ENCODE assay signal across 8 mouse cellular contexts in the genomic region with DNA sequence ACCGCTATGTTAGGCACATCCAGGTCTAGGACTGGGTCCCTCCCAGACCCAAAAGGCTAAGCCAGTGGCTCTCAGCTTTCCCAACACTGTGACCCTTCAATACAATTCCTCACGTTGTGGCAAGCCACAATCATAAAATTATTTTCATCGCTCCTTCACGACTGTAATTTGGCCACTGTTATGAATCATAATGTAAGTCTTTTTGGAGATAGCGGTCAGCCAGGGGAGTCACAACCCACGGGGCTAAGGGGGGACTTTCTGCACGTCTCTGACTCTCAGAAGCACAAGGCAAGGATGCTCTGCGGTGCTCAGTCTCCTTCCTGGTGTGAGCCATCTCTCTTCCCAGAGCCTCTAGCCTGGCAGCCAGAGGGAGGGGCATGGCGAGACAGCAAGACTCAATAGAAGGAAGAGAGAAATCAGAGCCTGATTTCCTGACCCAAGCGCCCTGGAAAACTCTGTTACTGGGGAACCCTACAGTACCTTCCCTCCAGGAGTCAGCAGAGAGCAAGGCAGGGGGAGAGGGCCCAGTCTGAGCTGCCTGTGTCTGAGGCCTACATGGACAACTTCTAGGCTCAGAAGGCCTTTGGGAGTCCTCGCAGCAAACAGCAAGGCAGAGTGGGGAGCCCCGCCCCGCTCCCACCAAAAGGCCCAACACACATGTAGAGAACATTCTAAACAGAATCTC. TPM values are rescaled to one million over a fixed set of nuclear protein-coding genes. Genes with fewer than 3 reads are reported as not detected.
DNase-seq lines count a peak whose midpoint lies in the region; ATAC-seq and TF ChIP-seq lines count a peak whose summit lies in the region.

No protein-coding gene starts in this region.

- ATAC-seq in limb, embryonic 15.5 days (ENCODE audit: insufficient number of reproducible peaks, low FRiP score, low TSS enrichment, low read depth) = no peak

- H3K4me1 ChIP-seq in cerebellum, adult 2 months (ENCODE audit: control insufficient read depth, insufficient read depth, low read length) = peaks cover 9% of the 10 kb centered on the region; the same call in 1 of the 2 replicates
- peaks cover 27% of the 10 kb centered on the region for H3K4me1 ChIP-seq in testis, adult 2 months (ENCODE audit: control insufficient read depth, insufficient read depth, low read length)
- peaks cover 50% of the 10 kb centered on the region for H3K4me1 ChIP-seq in limb, embryonic 15.5 days

- no peak overlapping the region for H3K27ac ChIP-seq in cerebellum, adult 2 months (ENCODE audit: insufficient read depth, low read length)
- H3K27ac ChIP-seq in testis, adult 2 months (ENCODE audit: control insufficient read depth, insufficient read depth, low read depth, low read length) = peak overlapping the region; percentile 41; the same call in 1 of the 2 replicates
- H3K27ac ChIP-seq in limb, embryonic 15.5 days = peak overlapping the region; percentile 90

- no peak overlapping the region for H3K4me3 ChIP-seq in cerebellum, adult 2 months (replicated peaks; ENCODE audit: insufficient read depth, low read depth, low read length)
- H3K4me3 ChIP-seq in testis, adult 2 months (ENCODE audit: control insufficient read depth, low read depth, low read length) = peak overlapping the region; percentile 35; the same call in 1 of the 2 replicates
- H3K4me3 ChIP-seq in limb, embryonic 15.5 days = no peak overlapping the region

- no peak for DNase-seq in cerebellum, adult 2 months
- no peak for DNase-seq in cerebellum, adult 11 months
- no peak for DNase-seq in testis, postnatal 14 days (ENCODE audit: low spot score)
- DNase-seq in adrenal gland, postnatal 36 days = no peak
- no peak for DNase-seq in left cerebral cortex, postnatal 14 days (ENCODE audit: low spot score in 2 of 2)
- no peak for DNase-seq in gastrocnemius, adult 18-20 months (ENCODE audit: low spot score)

- peak overlapping the region; percentile 20; the same call in 1 of the 2 replicates for H3K9ac ChIP-seq in limb, embryonic 15.5 days

- peak overlapping the region; percentile 51 for H3K4me2 ChIP-seq in limb, embryonic 15.5 days

- no peaks in the 10 kb centered on the region for H3K36me3 ChIP-seq in testis, adult 2 months (ENCODE audit: control insufficient read depth, insufficient read depth, low read length)
- H3K36me3 ChIP-seq in limb, embryonic 15.5 days = peaks cover 33% of the 10 kb centered on the region

- H3K27me3 ChIP-seq in cerebellum, adult 2 months (ENCODE audit: control insufficient read depth, insufficient read depth, low read length) = no peaks in the 10 kb centered on the region; the same call in 1 of the 2 replicates
- H3K27me3 ChIP-seq in testis, adult 2 months (ENCODE audit: control insufficient read depth, insufficient read depth, low read length) = no peaks in the 10 kb centered on the region
- H3K27me3 ChIP-seq in limb, embryonic 15.5 days = no peaks in the 10 kb centered on the region

- 0 out of 2 replicates have a peak, but pooled peaks have one; percentile 1 for TF ChIP-seq CTCF in cerebellum, adult 2 months (IDR thresholded peaks at IDR 0.05; ENCODE audit: borderline replicate concordance, insufficient read depth, low read depth, low read length)
- TF ChIP-seq CTCF in testis, adult 2 months (IDR thresholded peaks at IDR 0.05; ENCODE audit: control insufficient read depth, insufficient read depth, insufficient replicate concordance, low read depth, low read length) = no peak

- no peak for TF ChIP-seq POLR2A in cerebellum, adult 2 months (IDR thresholded peaks at IDR 0.05; ENCODE audit: borderline replicate concordance, insufficient read depth, low read length)
- TF ChIP-seq POLR2A in testis, adult 2 months (IDR thresholded peaks at IDR 0.05; ENCODE audit: control insufficient read depth, low read depth, low read length) = no peak

- intact Hi-C loops in left cerebral cortex, postnatal 14 days (cut with DNase I) = no loop called here

- WGBS in cerebellum, adult 2 months = 46% methylated on average over 13 of the region's 13 CpGs
- WGBS in limb, embryonic 15.5 days = 46% methylated on average over 13 of the region's 13 CpGs

- H3K9me3 ChIP-seq in limb, embryonic 15.5 days = no peaks in the 10 kb centered on the region

RNA-seq across cellular contexts. Expression of gene Col2a1, which starts 12.3 kb away (rescaled TPM):
- 2.2 and 2.4 TPM in 2 replicates for polyA plus RNA-seq in cerebellum, adult 2 months (2012; rRNA removed)
- polyA plus RNA-seq in testis, adult 2 months (2012; rRNA removed) = 13.5 and 14.6 TPM in 2 replicates
- polyA plus RNA-seq in limb, embryonic 15.5 days (2015; fragmentation: Nextera tagmentation; extraction: Ambion mirVana) = 807 and 885 TPM in 2 replicates
- total RNA-seq in adrenal gland, postnatal 36 days (2021) = not detected
- under 1 TPM; 0.57 to 0.97 TPM for total RNA-seq in left cerebral cortex, postnatal 14 days (2021)
- under 1 TPM; 0.19 to 0.37 TPM for total RNA-seq in gastrocnemius, adult 18-20 months (2021)

RNA-seq across cellular contexts. Expression of gene Tmem106c, which starts 28.2 kb away (rescaled TPM):
- polyA plus RNA-seq in cerebellum, adult 2 months (2012; rRNA removed) = 74.1 and 74.5 TPM in 2 replicates
- 55.7 and 58.7 TPM in 2 replicates for polyA plus RNA-seq in testis, adult 2 months (2012; rRNA removed)
- 48.8 and 51.3 TPM in 2 replicates for polyA plus RNA-seq in limb, embryonic 15.5 days (2015; fragmentation: Nextera tagmentation; extraction: Ambion mirVana)
- total RNA-seq in adrenal gland, postnatal 36 days (2021) = 10 to 100 TPM; 50.6 to 61.7 TPM
- total RNA-seq in left cerebral cortex, postnatal 14 days (2021) = 10 to 100 TPM; 14.9 to 16.3 TPM
- total RNA-seq in gastrocnemius, adult 18-20 months (2021) = 1 to 10 TPM; 5.8 to 7.4 TPM
